Mouse (Mus musculus) lung, postnatal 0 days (tissue): Measurements from ENCODE around the gene Dram1. TPM values are rescaled to one million over a fixed set of nuclear protein-coding genes. Genes with fewer than 3 reads are reported as not detected.
A peak's percentile ranks its signal among the peaks of the same experiment; 100 is the strongest.

ENCODE experiments used
- ATAC-seq: fragments of 200-750 bp; cut with Nextera tagmentation; 2 replicates; pipeline ENCODE4 v1.8.0; 2017; ENCODE audit warnings: moderate library complexity
- DNase-seq: peaks from one replicate; pipeline ENCODE4 v3.0.0-alpha.2; 2016; ENCODE audit warnings: low spot score
- H3K27ac ChIP-seq: fragments of 300-500 bp; sonication (generic); 2 replicates; pipeline ENCODE4 v1.5.1; 2014; ENCODE audit warnings: antibody characterized with exemption, mild to moderate bottlenecking, low read length, mixed read lengths
- H3K27me3 ChIP-seq: fragments of 300-500 bp; sonication (generic); replicated peaks from 2 replicates; pipeline ENCODE4 v1.6.1; 2014; ENCODE audit warnings: low read length, mixed read lengths; ENCODE audit not compliant: insufficient read depth
- H3K36me3 ChIP-seq: fragments of 300-500 bp; sonication (generic); 2 replicates; pipeline ENCODE4 v1.6.1; 2014; ENCODE audit warnings: low read length, mixed read lengths; ENCODE audit not compliant: insufficient read depth
- H3K4me1 ChIP-seq: fragments of 300-500 bp; sonication (generic); 2 replicates; pipeline ENCODE4 v1.6.1; 2014; ENCODE audit warnings: antibody characterized with exemption, low read depth, low read length, mixed read lengths; ENCODE audit not compliant: insufficient read depth
- H3K4me2 ChIP-seq: fragments of 300-500 bp; sonication (generic); replicated peaks from 2 replicates; pipeline ENCODE4 v1.6.1; 2014; ENCODE audit warnings: low read depth, mild to moderate bottlenecking, low read length, moderate library complexity, mixed read lengths
- H3K4me3 ChIP-seq: fragments of 300-500 bp; sonication (generic); 2 replicates; pipeline ENCODE4 v1.5.1; 2014; ENCODE audit warnings: low read depth, low read length
- H3K9ac ChIP-seq: fragments of 300-500 bp; sonication (generic); replicated peaks from 2 replicates; pipeline ENCODE4 v1.6.1; 2014; ENCODE audit warnings: low read depth, mild to moderate bottlenecking
- H3K9me3 ChIP-seq: fragments of 300-500 bp; sonication (generic); 2 replicates; pipeline ENCODE4 v1.6.1; 2016; ENCODE audit warnings: low read length, mixed read lengths
- CTCF ChIP-seq: IDR thresholded peaks from 2 replicates; pipeline ENCODE4 v1.5.1; 2016; ENCODE audit warnings: antibody characterized with exemption, mild to moderate bottlenecking
- EP300 ChIP-seq: IDR thresholded peaks from 2 replicates; pipeline ENCODE4 v1.6.1; 2016; ENCODE audit warnings: antibody characterized with exemption, mild to moderate bottlenecking, control low read depth
- WGBS: fragments of 180-500 bp; shearing (Covaris S2); extraction: QIAGEN DNeasy Blood & Tissue Kit; methylation state at CpG from one replicate; pipeline ENCODE4 v1.1.7; 2014; 5-methylcytosine and 5-hydroxymethylcytosine counted together
- polyA plus RNA-seq: library from polyadenylated mRNA; unstranded; fragments of >200 nt; fragmentation: Nextera tagmentation; extraction: Ambion mirVana; gene quantifications from 2 replicates; pipeline ENCODE4 v1.2.1, GENCODE M21; 2015

Dram1 gene
- polyA plus RNA-seq, 1 experiment from 2014 or later: 257 TPM

DNA sequence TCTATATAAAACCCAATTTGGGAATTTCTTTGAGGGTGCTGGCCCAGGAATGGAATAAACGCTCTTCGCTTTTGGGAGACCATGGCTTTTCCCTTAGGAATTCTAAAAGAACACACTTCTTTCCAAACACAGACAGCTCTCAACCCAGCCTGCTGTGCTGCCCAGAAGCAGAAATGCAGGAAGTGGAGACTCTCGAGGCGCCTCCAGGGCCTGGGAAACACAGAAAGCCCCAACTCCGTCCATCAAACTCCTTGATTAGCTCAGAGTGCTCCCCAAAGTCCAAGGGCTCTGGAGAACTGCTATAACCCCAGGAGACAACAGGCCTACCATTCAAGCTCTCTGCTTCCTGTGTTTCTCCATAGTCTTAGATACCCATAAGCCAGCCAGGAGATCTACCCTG is 61.7 kb downstream of the Dram1 start:
- WGBS: 71% methylated on average over 5 of the region's 5 CpGs
- Histone ChIP-seq H3K4me1 (no peaks in the 10 kb centered on the region; the same call in 1 of the 2 replicates), H3K27ac (no peak overlapping the region), H3K4me2 (no peak overlapping the region), H3K27me3 (no peaks in the 10 kb centered on the region), H3K4me3 (no peak overlapping the region), H3K9me3 (no peaks in the 10 kb centered on the region), H3K9ac (no peak overlapping the region), H3K36me3 (no peaks in the 10 kb centered on the region)
- no peak for DNase-seq
- ATAC-seq: no peak
- TF ChIP-seq CTCF (no peak), EP300 (no peak)

DNA sequence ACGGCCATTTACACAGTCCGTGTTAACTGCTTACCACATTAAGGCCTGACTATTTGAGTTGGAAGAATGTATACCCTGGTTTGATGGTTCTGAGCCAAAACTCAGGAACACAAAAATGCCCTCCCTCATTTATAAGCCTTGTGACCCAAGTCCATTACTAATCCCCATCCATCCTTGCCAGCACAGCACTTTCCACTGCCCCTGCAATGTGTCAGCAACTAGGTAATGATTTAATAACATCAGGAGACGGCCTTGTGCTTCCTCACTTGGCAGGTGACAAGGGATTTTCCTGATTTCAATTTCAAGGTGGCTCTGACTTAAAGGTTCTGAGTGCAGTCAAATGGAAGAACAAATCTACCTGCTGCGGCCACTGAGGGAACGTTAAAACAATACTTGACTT is 64.0 kb downstream of the Dram1 start:
- WGBS: 85% methylated on average over 5 of the region's 5 CpGs
- H3K4me1 ChIP-seq: no peaks in the 10 kb centered on the region
- DNase-seq (no peak), ATAC-seq (no peak)
- H3K9me3 ChIP-seq: no peaks in the 10 kb centered on the region
- no peak overlapping the region for H3K9ac ChIP-seq
- no peaks in the 10 kb centered on the region for H3K36me3 ChIP-seq
- no peak overlapping the region for H3K4me3 ChIP-seq
- H3K4me2 ChIP-seq: no peak overlapping the region
- no peaks in the 10 kb centered on the region for H3K27me3 ChIP-seq
- no peak overlapping the region for H3K27ac ChIP-seq
- no peak for TF ChIP-seq CTCF
- TF ChIP-seq EP300: no peak

- 60% methylated on average over 10 of the region's 10 CpGs for WGBS
- no peaks in the 10 kb centered on the region for H3K27me3 ChIP-seq
- H3K27ac ChIP-seq: no peak overlapping the region
- H3K9ac ChIP-seq: no peak overlapping the region
- TF ChIP-seq EP300 (no peak), CTCF (no peak)
- ATAC-seq (no peak), DNase-seq (no peak)
- no peaks in the 10 kb centered on the region for H3K36me3 ChIP-seq
- no peaks in the 10 kb centered on the region for H3K9me3 ChIP-seq
- H3K4me1 ChIP-seq: no peaks in the 10 kb centered on the region
- no peak overlapping the region for H3K4me2 ChIP-seq
- H3K4me3 ChIP-seq: no peak overlapping the region
Observed at GRCm38 (mm10) chr10:88309851-88310250, 69.0 kb downstream of the Dram1 start.

DNA sequence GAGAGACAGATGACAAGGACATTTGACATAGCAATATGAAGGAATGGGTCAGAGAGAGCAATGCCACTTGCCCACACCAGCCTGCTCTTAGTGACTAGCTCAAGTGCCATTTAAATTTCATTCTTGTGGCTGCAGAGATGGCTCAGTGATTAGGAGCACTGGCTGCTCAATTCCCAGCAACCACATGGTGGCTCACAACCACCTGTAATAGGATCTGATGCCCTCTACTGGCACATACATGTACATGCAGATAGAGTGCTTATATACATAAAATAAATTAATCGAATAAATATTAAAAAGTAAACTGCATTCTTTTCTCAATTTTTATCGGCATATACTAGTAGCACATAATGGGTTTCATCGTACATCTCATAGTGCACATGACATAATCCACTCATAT is 72.6 kb downstream of the Dram1 start:
- DNase-seq (no peak), ATAC-seq (no peak)
- Histone ChIP-seq H3K36me3 (no peaks in the 10 kb centered on the region), H3K9ac (no peak overlapping the region), H3K27me3 (no peaks in the 10 kb centered on the region), H3K4me2 (no peak overlapping the region), H3K4me1 (no peaks in the 10 kb centered on the region), H3K27ac (no peak overlapping the region), H3K4me3 (no peak overlapping the region), H3K9me3 (no peaks in the 10 kb centered on the region)
- TF ChIP-seq EP300: no peak
- peak; percentile 52 for TF ChIP-seq CTCF
- 93% methylated on average over 3 of the region's 3 CpGs for WGBS

- H3K4me3 ChIP-seq: no peak overlapping the region
- H3K27me3 ChIP-seq: no peaks in the 10 kb centered on the region
- WGBS: 2% methylated on average over 4 of the region's 4 CpGs
- H3K9ac ChIP-seq: no peak overlapping the region
- H3K9me3 ChIP-seq: peaks cover 5% of the 10 kb centered on the region; the same call in 1 of the 2 replicates
- TF ChIP-seq EP300 (peak; percentile 28; the same call in 1 of the 2 replicates), CTCF (peak; percentile 89)
- H3K36me3 ChIP-seq: no peaks in the 10 kb centered on the region
- ATAC-seq (peak; percentile 79), DNase-seq (peak; percentile 88)
- H3K4me1 ChIP-seq: no peaks in the 10 kb centered on the region
- H3K4me2 ChIP-seq: no peak overlapping the region
- no peak overlapping the region for H3K27ac ChIP-seq
Observed at GRCm38 (mm10) chr10:88304302-88304701, 74.6 kb downstream of the Dram1 start.

DNA sequence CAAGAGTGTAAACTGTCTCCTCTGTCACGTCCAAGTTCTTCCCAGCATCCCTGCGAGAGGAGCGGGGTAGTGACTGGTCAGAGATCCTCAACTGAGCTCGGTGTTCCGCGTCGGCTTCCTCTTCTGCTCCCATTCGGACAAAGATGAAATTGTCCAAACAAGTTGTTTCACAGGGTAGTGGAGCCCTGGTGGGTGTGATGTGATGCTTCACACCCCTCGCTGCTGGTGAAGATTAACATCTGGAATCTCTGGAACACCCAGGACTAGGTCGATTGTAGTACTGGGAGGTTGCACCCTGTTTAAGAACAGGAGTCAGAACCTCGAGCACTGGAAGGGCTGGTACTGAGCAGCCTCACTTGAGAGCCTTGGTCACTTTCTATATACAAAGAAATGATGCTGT is 75.8 kb downstream of the Dram1 start:
- no peaks in the 10 kb centered on the region for H3K27me3 ChIP-seq
- H3K9ac ChIP-seq: no peak overlapping the region
- H3K9me3 ChIP-seq: peaks cover 5% of the 10 kb centered on the region; the same call in 1 of the 2 replicates
- no peak overlapping the region for H3K27ac ChIP-seq
- ATAC-seq: peak; percentile 64
- peak; percentile 42 for DNase-seq
- no peak overlapping the region for H3K4me2 ChIP-seq
- TF ChIP-seq CTCF (peak; percentile 8; the same call in 1 of the 2 replicates), EP300 (no peak; the same call in 1 of the 2 replicates)
- H3K36me3 ChIP-seq: no peaks in the 10 kb centered on the region
- H3K4me3 ChIP-seq: no peak overlapping the region
- 48% methylated on average over 11 of the region's 11 CpGs for whole genome bisulfite sequencing
- H3K4me1 ChIP-seq: no peaks in the 10 kb centered on the region
